Mouse (Mus musculus): ENCODE data around the gene Sdk1.

DNA sequence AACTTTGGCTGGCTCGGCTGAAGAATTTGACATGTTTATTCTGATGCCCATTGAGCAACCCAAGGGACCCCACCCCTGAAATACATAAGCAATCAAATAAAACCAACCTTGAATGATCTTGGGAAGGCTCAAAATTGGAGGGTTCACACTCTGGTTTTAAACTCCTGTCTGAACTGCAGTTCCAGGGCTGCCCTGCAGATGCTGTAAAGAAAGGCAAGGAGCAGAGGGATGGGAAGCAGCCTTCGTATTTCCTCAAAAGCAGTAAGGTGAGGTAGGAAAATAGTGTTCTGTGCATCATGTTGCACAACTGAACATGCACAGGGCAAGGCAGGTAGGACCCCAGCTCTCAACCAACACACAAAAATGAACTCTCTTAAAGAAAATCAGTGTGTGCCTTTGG lies 222.1 kb downstream of the Sdk1 start:
- no peak for TF ChIP-seq CTCF (IDR thresholded peaks at IDR 0.05; ENCODE audit: low read depth, low read length)
- no peak for TF ChIP-seq POLR2A (IDR thresholded peaks at IDR 0.05; ENCODE audit: insufficient read depth, low read length)
